Mouse (Mus musculus) adrenal gland, postnatal 10 days (tissue): Measurements from ENCODE around the gene Trim46. TPM values are rescaled to one million over a fixed set of nuclear protein-coding genes. Genes with fewer than 3 reads are reported as not detected.
A peak's percentile ranks its signal among the peaks of the same experiment; 100 is the strongest.
"Not testable (repeated sequence)": the region's sequence is repeated elsewhere in the genome, so short reads cannot be mapped to it uniquely, and the experiment has no call there.

Experiments
- DNase-seq: peaks from one replicate; pipeline ENCODE4 v3.0.0; 2021; ENCODE audit warnings: mixed read lengths
- total RNA-seq, 2 experiments: library from RNA; stranded (reverse); gene quantifications; 2 replicates each; pipeline ENCODE4 v1.2.3; 2021

The Trim46 gene
- total RNA-seq, 2 experiments from 2014 or later = 2.0 to 4.2 TPM

GRCm38 (mm10) chr3:89233562-89234110, 12.5 kb downstream of the Trim46 start:
- no peak for DNase-seq

GRCm38 (mm10) chr3:89232614-89233013, 13.5 kb downstream of the Trim46 start:
- DNase-seq = no peak

- DNase-seq = no peak
These were observed 14.3 kb downstream of the Trim46 start for GRCm38 (mm10) chr3:89231772-89232275.

- DNase-seq = no peak
These were observed 14.8 kb downstream of the Trim46 start for GRCm38 (mm10) chr3:89231345-89231744.

GRCm38 (mm10) chr3:89230561-89230960, 15.5 kb downstream of the Trim46 start:
- DNase-seq = no peak

GRCm38 (mm10) chr3:89229276-89229675, 16.8 kb downstream of the Trim46 start:
- no peak for DNase-seq

GRCm38 (mm10) chr3:89228836-89229235, 17.3 kb downstream of the Trim46 start, which contains the start of gene Muc1:
Muc1 (plus strand) TSS chr3:89229057.
- DNase-seq = no peak

GRCm38 (mm10) chr3:89228180-89228549, 17.9 kb downstream of the Trim46 start:
- peak; percentile 93 for DNase-seq

GRCm38 (mm10) chr3:89227307-89228179, 18.6 kb downstream of the Trim46 start:
- peak; percentile 91 for DNase-seq

- DNase-seq = no peak
These were observed 19.2 kb downstream of the Trim46 start, which contains the start of gene Mtx1 for GRCm38 (mm10) chr3:89226900-89227299. Mtx1 (minus strand) TSS chr3:89227088.

- no peak for DNase-seq
These were observed 19.7 kb downstream of the Trim46 start for GRCm38 (mm10) chr3:89226361-89226760.

GRCm38 (mm10) chr3:89225918-89226317, 20.2 kb downstream of the Trim46 start:
- no peak for DNase-seq

GRCm38 (mm10) chr3:89225321-89225815, 20.7 kb downstream of the Trim46 start:
- no peak for DNase-seq

GRCm38 (mm10) chr3:89224796-89225195, 21.3 kb downstream of the Trim46 start:
- no peak for DNase-seq

- DNase-seq = no peak
These were observed 24.9 kb downstream of the Trim46 start for GRCm38 (mm10) chr3:89221167-89221566.

- DNase-seq = no peak
These were observed 26.6 kb downstream of the Trim46 start for GRCm38 (mm10) chr3:89219546-89219945.

GRCm38 (mm10) chr3:89218271-89218670, 27.8 kb downstream of the Trim46 start:
- DNase-seq = no peak

GRCm38 (mm10) chr3:89216407-89216806, 29.7 kb downstream of the Trim46 start:
- not testable (repeated sequence) for DNase-seq

GRCm38 (mm10) chr3:89215853-89216252, 30.3 kb downstream of the Trim46 start:
- peak; percentile 87 for DNase-seq

GRCm38 (mm10) chr3:89214681-89215411, 31.3 kb downstream of the Trim46 start, which contains the start of gene Thbs3:
Thbs3 (plus strand) TSS chr3:89215180.
- no peak for DNase-seq

- peak; percentile 95 for DNase-seq
These were observed 32.1 kb downstream of the Trim46 start for GRCm38 (mm10) chr3:89213803-89214530.

GRCm38 (mm10) chr3:89210731-89211130, 35.4 kb downstream of the Trim46 start:
- peak; percentile 47 for DNase-seq
